Mouse (Mus musculus) right cerebral cortex, postnatal 4 days (tissue): Measurements from ENCODE around the gene Adgrb2.

Experiments used
- DNase-seq: peaks from one replicate; pipeline ENCODE4 v3.0.0-alpha.2; 2022

Gene Adgrb2

DNA sequence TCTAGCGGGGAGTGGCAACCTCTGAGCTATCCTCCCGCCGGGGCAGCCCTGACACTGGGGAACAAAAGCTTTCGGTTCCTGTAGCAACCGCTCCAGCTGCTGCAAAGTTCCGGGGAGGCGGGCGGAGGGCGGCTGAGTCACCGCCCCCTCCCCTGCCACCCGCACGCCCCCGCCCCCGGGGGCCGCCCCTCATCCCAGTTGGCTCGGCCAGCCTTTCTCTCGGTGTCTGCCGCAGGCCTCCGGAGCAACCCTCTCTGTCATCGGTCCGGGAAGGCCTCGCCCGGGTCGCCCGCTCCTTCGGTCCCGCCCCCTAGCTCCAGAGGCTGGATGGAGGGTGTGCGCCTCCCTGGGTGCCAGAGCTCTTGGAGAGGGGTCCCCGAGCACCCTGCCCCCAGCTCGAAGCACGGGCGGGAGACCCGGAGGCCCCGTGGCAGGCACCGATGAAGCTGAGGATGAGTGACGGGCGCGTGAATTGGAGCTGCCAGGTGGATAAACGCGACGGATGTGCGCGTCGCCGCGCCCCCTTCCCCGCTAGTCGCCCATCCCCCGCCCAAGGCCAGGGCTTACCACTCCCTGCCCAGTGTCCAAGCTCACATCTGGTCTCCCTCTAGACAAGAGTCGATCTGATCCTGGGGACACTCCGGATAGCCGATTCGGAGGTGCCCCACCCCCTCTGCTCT is 3.3 kb downstream of the Adgrb2 start:
- DNase-seq = peak; percentile 63

- no peak for DNase-seq
Measured at GRCm38 (mm10) chr4:129989925-129990324, 5.3 kb downstream of the Adgrb2 start.

DNA sequence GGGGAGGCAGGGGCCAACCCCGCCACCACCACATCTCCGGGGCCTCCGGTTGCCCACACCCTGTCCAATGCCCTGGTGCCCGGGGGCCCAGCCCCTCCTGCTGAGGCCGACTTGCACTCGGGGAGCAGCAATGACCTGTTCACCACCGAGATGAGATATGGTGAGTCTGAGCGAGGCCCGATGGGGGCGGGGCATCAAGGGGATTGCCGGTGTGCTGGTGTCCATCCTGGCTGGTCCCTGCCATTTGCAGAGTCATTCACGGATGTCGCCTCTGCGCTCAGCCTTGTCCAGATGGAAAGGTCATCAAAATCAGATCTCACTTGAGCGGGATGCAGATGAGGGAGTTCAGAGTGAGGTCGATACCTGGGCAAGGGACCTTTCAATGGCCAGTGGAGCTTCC is 8.1 kb downstream of the Adgrb2 start:
- no peak for DNase-seq

DNA sequence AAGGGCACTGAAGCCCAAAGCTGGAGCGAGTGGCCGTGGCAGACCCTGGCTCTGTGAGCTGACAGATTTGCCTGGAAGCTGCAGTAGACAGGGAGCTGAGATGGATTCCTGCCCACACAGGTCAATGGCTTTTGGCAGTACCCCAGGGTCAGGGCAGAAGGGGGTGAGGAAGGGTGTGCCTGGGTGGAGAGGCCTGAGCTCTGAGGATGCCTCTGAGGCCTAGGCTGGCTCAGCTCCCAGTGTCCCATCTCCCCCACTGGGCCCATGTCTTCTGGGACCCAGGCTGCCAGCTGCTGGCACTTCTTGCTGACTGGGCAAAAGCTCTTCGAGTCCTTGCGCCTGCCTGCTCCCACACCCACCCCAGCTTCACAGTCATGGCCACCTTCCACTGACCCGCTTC is 8.5 kb downstream of the Adgrb2 start:
- DNase-seq = no peak

DNA sequence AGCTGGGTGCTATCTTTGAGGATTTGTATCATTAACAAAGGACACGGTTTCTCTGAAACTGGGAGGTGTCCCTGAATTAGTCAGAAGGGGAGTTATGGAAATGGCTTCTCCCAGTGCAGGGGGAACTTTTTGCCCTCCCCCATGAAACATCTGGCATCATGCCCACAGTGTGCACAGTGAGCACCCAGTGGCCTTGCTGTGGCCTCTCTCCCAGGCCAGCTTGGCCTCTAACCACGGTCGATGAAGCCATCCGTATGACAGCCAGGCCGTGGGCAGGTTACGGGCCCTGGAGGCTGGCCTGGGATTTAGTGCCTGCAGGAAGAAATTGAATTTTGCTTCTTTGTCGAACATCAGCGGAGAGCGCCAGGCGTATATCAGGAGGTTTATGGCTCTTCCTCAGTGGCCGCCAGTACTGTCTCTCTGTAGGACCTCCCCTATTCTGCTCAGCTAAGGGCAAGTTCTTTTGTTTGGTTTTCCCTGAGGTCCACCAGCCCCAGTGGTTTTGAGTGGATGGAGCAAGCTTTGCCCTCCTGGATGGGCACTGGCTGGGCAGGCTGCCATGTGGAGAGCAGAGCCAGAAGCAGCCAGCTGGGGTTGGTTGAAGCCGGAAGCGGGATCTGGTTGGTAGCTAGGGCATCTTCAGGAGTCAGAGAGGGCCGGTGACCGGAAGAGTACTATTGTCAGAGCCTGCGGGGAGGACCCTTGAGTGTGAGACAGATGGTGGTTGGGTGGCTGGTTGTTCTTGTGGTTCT is 9.4 kb downstream of the Adgrb2 start:
- peak; percentile 67 for DNase-seq

DNA sequence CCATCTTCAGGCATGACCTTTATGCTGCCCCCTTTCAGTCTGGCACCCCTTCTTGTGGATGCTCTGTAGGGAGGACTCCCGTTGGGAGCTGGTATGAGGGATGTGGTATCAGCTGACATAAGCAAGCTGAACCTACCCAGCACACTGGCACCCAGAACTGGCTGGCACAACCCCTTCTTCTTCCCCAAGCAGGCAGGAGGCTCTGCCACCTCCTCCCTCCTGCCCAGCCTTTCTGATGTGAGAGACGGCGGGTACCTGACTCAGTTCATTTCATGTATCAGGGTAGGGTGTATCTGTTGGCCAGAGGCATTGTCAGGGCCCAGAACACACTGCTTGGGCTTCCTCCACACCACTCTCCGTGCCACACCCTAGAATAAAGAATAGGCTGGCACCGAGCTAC is 10.1 kb downstream of the Adgrb2 start:
- DNase-seq = no peak

DNA sequence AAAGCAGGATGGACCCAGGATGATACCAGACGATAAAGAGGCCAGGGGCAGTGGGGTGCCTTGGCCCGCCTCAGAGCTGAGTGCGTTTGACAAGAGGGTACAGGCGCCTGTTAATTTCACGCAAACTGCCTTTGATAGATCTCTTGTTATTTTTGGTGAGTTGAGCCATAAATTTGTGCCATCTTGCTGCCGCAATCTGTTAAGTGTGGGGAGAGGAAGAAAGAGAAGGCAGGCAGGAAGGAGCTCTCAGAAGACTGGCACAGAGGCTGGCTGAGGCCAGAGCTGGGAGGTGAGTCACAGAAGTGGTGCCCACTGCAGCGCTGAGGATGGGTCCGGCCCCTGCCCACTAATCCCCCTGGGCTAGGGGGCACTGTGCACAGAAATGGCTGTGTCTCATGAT is 10.6 kb downstream of the Adgrb2 start:
- no peak for DNase-seq

DNA sequence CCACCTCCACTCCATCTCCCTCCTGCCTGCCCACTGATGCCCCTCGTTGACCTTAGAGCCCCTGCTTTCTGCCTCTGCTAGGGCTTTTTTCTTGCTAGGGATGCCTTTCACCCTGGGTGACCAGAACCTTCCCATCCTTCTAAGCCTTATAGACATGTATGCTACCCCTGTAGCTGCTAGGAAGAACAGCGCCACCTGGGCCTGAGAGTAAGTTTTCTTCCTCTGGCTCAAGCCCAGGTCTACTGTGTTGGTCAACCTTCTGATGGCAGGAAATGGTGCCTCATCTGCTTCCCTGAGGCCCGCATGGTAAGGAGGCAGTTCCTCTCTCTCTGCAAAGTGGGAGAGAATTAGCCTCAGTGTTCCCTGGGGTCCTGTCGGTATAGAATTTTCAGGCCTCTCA is 11.3 kb downstream of the Adgrb2 start:
- DNase-seq = no peak

GRCm38 (mm10) chr4:129998124-129998523 is 13.5 kb downstream of the Adgrb2 start:
- DNase-seq = no peak

GRCm38 (mm10) chr4:130001710-130002109 is 17.0 kb downstream of the Adgrb2 start:
- DNase-seq = no peak

- peak; percentile 64 for DNase-seq
Measured at GRCm38 (mm10) chr4:130002157-130002556, 17.5 kb downstream of the Adgrb2 start.

- DNase-seq = peak; percentile 49
Measured at GRCm38 (mm10) chr4:130005593-130005992, 20.9 kb downstream of the Adgrb2 start.

GRCm38 (mm10) chr4:130006533-130006932 is 21.9 kb downstream of the Adgrb2 start:
- no peak for DNase-seq

- DNase-seq = no peak
Measured at GRCm38 (mm10) chr4:130009043-130009442, 24.4 kb downstream of the Adgrb2 start.

- DNase-seq = no peak
Measured at GRCm38 (mm10) chr4:130010723-130011122, 26.1 kb downstream of the Adgrb2 start.

GRCm38 (mm10) chr4:130012234-130012633 is 27.6 kb downstream of the Adgrb2 start:
- DNase-seq = no peak

- DNase-seq = no peak
Measured at GRCm38 (mm10) chr4:130013111-130013510, 28.4 kb downstream of the Adgrb2 start.

DNA sequence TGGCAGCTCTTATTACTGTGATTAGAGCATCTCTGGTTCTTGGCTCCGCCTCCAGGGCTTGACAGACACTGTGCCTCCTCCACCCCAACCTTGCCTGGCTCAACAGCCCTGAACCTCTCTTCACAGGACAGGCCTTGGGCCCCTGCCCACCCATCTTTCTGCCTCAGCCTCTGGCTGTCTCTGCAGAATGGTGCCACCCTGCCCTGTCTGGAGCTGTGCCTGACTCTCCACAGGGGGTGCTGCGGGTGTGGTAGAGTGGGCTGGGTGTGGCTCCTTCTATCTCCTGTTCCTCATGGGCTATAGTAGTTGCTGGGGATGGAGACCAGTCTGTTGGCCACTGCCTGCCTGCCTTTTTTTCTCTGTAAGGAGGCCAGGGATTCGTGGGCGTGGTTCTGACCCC is 31.3 kb downstream of the Adgrb2 start:
- DNase-seq = no peak

DNA sequence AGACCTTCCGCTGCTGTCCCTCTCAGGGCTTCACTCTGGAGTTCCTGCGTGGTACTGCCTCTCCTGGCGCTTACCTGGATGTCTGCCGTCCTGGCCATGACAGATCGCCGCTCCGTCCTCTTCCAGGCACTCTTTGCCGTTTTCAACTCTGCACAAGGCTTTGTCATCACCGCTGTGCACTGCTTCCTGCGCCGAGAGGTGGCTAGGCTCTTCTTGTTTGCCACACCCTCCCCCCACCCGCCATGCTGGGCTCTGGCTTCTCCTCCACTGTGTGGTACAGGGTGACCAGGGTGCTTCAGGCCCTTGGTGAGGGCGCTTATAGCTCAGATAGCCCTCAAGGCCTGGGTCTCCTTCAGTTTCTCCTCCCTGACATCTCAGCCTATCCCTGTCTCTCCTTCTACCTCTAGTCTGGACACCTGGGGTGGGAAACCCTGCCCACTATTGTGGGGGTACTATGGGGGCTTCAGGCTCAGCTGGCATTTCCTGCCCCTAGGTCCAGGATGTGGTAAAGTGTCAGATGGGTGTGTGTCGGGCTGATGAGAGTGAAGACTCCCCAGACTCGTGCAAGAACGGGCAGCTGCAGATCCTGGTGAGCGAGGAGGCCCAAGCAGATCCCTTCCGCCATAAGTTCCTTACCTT is 32.5 kb downstream of the Adgrb2 start:
- no peak for DNase-seq

GRCm38 (mm10) chr4:130022952-130023351 is 38.3 kb downstream of the Adgrb2 start:
- DNase-seq = no peak

DNA sequence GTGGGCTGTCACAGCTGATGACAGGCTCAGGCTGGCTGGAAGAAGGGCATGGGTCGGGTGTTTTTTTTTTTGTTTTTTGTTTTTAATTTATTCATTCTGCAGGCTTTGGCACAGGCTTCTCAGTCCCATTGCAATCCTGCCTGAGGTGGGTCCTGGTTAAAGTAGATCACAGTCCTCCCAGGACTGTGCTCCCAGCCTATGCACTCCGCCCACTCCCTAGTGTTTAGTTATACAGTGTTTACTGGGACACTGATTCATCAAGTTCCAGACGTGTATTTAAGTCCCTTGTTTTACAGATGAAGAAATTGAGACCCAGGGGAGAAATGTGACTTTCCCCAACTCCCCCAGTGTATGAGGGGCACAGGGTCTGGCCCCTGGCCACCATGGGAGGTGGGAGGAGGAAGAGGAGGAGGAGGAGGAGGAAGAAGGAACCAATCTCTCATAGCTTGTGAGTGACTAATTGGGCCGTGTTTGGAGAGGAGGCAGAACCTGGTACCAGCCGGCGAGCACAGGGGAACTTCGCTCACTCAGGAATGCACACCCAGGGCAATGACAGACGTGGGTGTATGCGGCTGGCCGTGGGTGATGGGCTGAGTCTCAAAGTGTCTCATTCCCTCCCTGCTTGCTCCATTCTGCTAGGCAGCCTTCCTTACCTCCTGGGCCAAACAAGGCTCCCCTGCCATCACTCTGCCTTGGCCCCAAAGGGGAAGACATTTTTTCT is 39.0 kb downstream of the Adgrb2 start:
- DNase-seq = no peak

DNA sequence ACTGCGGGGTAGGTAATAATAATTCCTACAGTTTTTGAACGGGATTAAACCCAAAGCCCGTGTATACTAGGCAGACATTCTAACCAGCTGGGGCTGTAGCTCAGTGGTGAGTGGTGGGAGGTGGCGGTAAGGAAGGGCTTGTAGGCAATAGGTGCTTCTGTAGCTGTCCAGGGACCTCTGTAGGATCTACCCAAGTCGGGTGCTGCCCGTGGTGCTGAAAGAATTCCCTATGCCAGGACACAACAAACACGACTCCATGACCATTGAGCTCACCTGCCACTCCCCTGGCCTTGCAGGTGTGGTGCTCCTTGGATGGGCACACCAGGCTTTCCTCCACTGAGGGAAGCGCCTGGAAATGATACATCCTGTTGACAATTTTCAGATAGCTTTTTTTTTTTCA is 40.9 kb downstream of the Adgrb2 start:
- no peak for DNase-seq

DNA sequence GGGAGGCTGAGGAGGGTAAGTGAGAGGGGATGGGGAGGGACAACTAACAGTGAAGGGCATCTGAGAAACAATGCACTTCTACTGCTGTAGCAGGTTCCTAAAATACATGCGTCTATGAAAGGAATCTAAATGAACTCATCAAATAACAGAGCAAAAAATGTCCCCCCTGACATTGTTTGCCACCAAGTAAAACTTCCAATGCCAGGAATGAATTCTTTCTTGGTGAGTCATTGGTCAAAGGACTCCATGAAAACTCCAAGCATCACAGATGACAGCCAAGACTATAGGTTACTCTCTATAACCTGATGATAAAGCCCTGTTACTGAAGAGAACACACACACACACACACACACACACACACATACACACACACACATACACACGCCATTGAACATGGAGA is 46.5 kb downstream of the Adgrb2 start:
- no peak for DNase-seq

DNA sequence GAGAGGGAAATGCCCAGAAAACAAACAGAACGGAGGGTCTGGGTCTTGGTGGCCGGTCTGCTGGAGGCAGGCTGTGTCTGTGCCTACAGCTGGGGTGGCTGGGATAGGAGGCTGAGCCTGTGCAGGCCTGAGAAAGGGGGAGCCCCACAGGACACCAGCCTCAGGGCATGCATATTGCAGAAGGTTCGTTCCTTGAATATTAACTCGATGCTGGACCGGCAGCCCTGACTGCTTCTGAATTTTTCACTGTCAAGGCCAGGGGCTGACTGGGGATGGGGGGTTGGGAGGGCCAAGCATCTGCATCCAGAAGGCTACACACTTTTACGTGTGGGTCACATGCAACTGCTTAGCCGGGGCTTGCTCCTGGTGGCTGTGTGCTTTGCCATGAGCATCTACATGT is 48.8 kb downstream of the Adgrb2 start:
- DNase-seq = no peak
